Mouse (Mus musculus): ENCODE measurements at regions not wholly inside any gene's neighbourhood (a gene's known extent, or its start where the extent isn't known, plus 50 kb on each side); places are given as distances from the start of the nearest gene placed in this dataset.

- Histone ChIP-seq H3K9me3 (replicated peaks; ENCODE audit: control insufficient read depth, low read length) (no peaks in the 10 kb centered on the region), H3K4me1 (ENCODE audit: control insufficient read depth, low read depth, low read length) (peaks cover 8% of the 10 kb centered on the region), H3K4me2 (ENCODE audit: low read depth, low read length) (no peak overlapping the region), H3K4me3 (ENCODE audit: low read depth, low read length) (no peak overlapping the region), H3K36me3 (ENCODE audit: control insufficient read depth, insufficient read depth) (no peaks in the 10 kb centered on the region), H3K27ac (ENCODE audit: low read length) (no peak overlapping the region), H3K27me3 (ENCODE audit: control insufficient read depth, insufficient read depth, low read depth, low read length) (no peaks in the 10 kb centered on the region), H3K9ac (ENCODE audit: low read depth, low read length) (no peak overlapping the region)
- ATAC-seq (ENCODE audit: low read depth) = peak; percentile 60
- 51% methylated on average over 3 of the region's 3 CpGs for WGBS (ENCODE audit: insufficient replicate concordance)
These were observed 63.0 kb upstream of the Ube2e3 start for GRCm38 (mm10) chr2:78804931-78805330.

- 41% methylated on average over 4 of the region's 4 CpGs for WGBS (ENCODE audit: insufficient replicate concordance)
- no peak overlapping the region for H3K4me2 ChIP-seq (ENCODE audit: low read depth, low read length)
- peaks cover 8% of the 10 kb centered on the region for H3K4me1 ChIP-seq (ENCODE audit: control insufficient read depth, low read depth, low read length)
- H3K27ac ChIP-seq (ENCODE audit: low read length) = no peak overlapping the region
- peak; percentile 69 for ATAC-seq (ENCODE audit: low read depth)
- no peaks in the 10 kb centered on the region for H3K27me3 ChIP-seq (ENCODE audit: control insufficient read depth, insufficient read depth, low read depth, low read length)
- H3K4me3 ChIP-seq (ENCODE audit: low read depth, low read length) = no peak overlapping the region
- H3K9me3 ChIP-seq (replicated peaks; ENCODE audit: control insufficient read depth, low read length) = no peaks in the 10 kb centered on the region
- no peak overlapping the region for H3K9ac ChIP-seq (ENCODE audit: low read depth, low read length)
- H3K36me3 ChIP-seq (ENCODE audit: control insufficient read depth, insufficient read depth) = no peaks in the 10 kb centered on the region
These were observed 64.4 kb upstream of the Ube2e3 start for GRCm38 (mm10) chr2:78803543-78803942.

DNA sequence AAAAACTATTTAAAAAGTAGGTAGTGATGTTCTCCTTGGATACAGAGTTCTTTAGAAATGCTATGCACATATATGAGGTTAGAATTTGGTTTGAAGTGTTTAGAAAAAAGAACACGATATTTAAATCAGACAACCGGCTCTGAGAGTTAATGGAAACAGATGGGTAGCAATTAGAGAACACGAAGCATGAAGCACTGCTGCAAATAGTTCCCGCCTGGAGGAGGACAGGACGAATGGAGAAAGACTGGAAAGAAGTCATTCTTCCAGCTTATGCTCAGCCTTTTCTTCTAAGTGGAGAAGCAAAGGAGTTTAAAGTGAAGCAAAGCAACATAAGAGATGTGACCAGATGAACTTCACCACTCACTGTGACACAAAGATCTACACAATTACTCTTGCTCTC is 72.5 kb upstream of the Ube2e3 start:
- H3K36me3 ChIP-seq (ENCODE audit: control insufficient read depth, insufficient read depth) = no peaks in the 10 kb centered on the region
- H3K9me3 ChIP-seq (replicated peaks; ENCODE audit: control insufficient read depth, low read length) = no peaks in the 10 kb centered on the region
- no peak overlapping the region for H3K27ac ChIP-seq (ENCODE audit: low read length)
- H3K27me3 ChIP-seq (ENCODE audit: control insufficient read depth, insufficient read depth, low read depth, low read length) = no peaks in the 10 kb centered on the region
- WGBS (ENCODE audit: insufficient replicate concordance) = 70% methylated on average over 5 of the region's 5 CpGs
- no peak overlapping the region for H3K9ac ChIP-seq (ENCODE audit: low read depth, low read length)
- H3K4me1 ChIP-seq (ENCODE audit: control insufficient read depth, low read depth, low read length) = no peaks in the 10 kb centered on the region
- ATAC-seq (ENCODE audit: low read depth) = no peak
- H3K4me3 ChIP-seq (ENCODE audit: low read depth, low read length) = no peak overlapping the region
- no peak overlapping the region for H3K4me2 ChIP-seq (ENCODE audit: low read depth, low read length)

GRCm38 (mm10) chr2:78794734-78795133 is 73.2 kb upstream of the Ube2e3 start:
- no peak overlapping the region for H3K9ac ChIP-seq (ENCODE audit: low read depth, low read length)
- no peak overlapping the region for H3K4me2 ChIP-seq (ENCODE audit: low read depth, low read length)
- H3K27ac ChIP-seq (ENCODE audit: low read length) = no peak overlapping the region
- H3K36me3 ChIP-seq (ENCODE audit: control insufficient read depth, insufficient read depth) = no peaks in the 10 kb centered on the region
- H3K27me3 ChIP-seq (ENCODE audit: control insufficient read depth, insufficient read depth, low read depth, low read length) = no peaks in the 10 kb centered on the region
- ATAC-seq (ENCODE audit: low read depth) = peak; percentile 63; the same call in 1 of the 2 replicates
- 58% methylated on average over 5 of the region's 5 CpGs for WGBS (ENCODE audit: insufficient replicate concordance)
- no peaks in the 10 kb centered on the region for H3K9me3 ChIP-seq (replicated peaks; ENCODE audit: control insufficient read depth, low read length)
- no peak overlapping the region for H3K4me3 ChIP-seq (ENCODE audit: low read depth, low read length)
- no peaks in the 10 kb centered on the region for H3K4me1 ChIP-seq (ENCODE audit: control insufficient read depth, low read depth, low read length)

DNA sequence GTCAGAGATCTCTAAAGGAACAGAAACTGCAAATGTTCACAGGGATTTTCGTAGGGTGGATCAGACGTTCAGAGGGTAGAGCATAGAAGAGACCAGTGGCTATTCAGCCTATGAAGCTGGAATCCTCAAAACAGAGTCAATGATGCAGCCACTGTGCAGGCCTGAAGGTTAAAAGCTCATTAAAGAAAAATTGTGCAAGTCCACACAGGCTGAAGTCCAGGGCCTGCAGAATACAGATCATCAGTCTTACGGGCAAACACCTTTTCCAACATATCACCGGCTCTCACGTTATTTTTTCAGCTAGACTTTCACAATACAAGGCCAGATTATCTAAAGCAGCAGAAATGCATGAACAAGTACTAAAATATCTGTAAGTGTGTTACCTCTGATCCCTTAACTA is 78.8 kb upstream of the Ube2e3 start:
- 69% methylated on average over 5 of the region's 5 CpGs for WGBS (ENCODE audit: insufficient replicate concordance)

GRCm38 (mm10) chr2:78788222-78788621 is 79.7 kb upstream of the Ube2e3 start:
- Histone ChIP-seq H3K36me3 (ENCODE audit: control insufficient read depth, insufficient read depth) (no peaks in the 10 kb centered on the region), H3K27ac (ENCODE audit: low read length) (no peak overlapping the region), H3K4me3 (ENCODE audit: low read depth, low read length) (no peak overlapping the region), H3K9ac (ENCODE audit: low read depth, low read length) (no peak overlapping the region), H3K4me2 (ENCODE audit: low read depth, low read length) (no peak overlapping the region), H3K9me3 (replicated peaks; ENCODE audit: control insufficient read depth, low read length) (no peaks in the 10 kb centered on the region), H3K4me1 (ENCODE audit: control insufficient read depth, low read depth, low read length) (no peaks in the 10 kb centered on the region), H3K27me3 (ENCODE audit: control insufficient read depth, insufficient read depth, low read depth, low read length) (no peaks in the 10 kb centered on the region)
- no peak for ATAC-seq (ENCODE audit: low read depth)

More for the DNA sequence above, 78.8 kb upstream of the Ube2e3 start:
- H3K27ac ChIP-seq (ENCODE audit: low read length) = no peak overlapping the region
- ATAC-seq (ENCODE audit: low read depth) = no peak
- H3K4me2 ChIP-seq (ENCODE audit: low read depth, low read length) = no peak overlapping the region
- no peaks in the 10 kb centered on the region for H3K27me3 ChIP-seq (ENCODE audit: control insufficient read depth, insufficient read depth, low read depth, low read length)
- H3K9ac ChIP-seq (ENCODE audit: low read depth, low read length) = no peak overlapping the region
- H3K9me3 ChIP-seq (replicated peaks; ENCODE audit: control insufficient read depth, low read length) = no peaks in the 10 kb centered on the region
- no peaks in the 10 kb centered on the region for H3K4me1 ChIP-seq (ENCODE audit: control insufficient read depth, low read depth, low read length)
- no peak overlapping the region for H3K4me3 ChIP-seq (ENCODE audit: low read depth, low read length)
- H3K36me3 ChIP-seq (ENCODE audit: control insufficient read depth, insufficient read depth) = no peaks in the 10 kb centered on the region

- ATAC-seq (ENCODE audit: low read depth) = no peak
- Histone ChIP-seq H3K4me2 (ENCODE audit: low read depth, low read length) (no peak overlapping the region), H3K4me1 (ENCODE audit: control insufficient read depth, low read depth, low read length) (no peaks in the 10 kb centered on the region), H3K4me3 (ENCODE audit: low read depth, low read length) (no peak overlapping the region), H3K27ac (ENCODE audit: low read length) (no peak overlapping the region), H3K36me3 (ENCODE audit: control insufficient read depth, insufficient read depth) (no peaks in the 10 kb centered on the region), H3K27me3 (ENCODE audit: control insufficient read depth, insufficient read depth, low read depth, low read length) (no peaks in the 10 kb centered on the region), H3K9me3 (replicated peaks; ENCODE audit: control insufficient read depth, low read length) (no peaks in the 10 kb centered on the region), H3K9ac (ENCODE audit: low read depth, low read length) (no peak overlapping the region)
- WGBS (ENCODE audit: insufficient replicate concordance) = 66% methylated on average over 3 of the region's 3 CpGs
These were observed 88.0 kb upstream of the Ube2e3 start for GRCm38 (mm10) chr2:78779949-78780348.

- no peak for ATAC-seq (ENCODE audit: low read depth)
These were observed 90.3 kb upstream of the Ube2e3 start for GRCm38 (mm10) chr2:78777589-78777988.

GRCm38 (mm10) chr2:78754362-78754761 is 113.6 kb upstream of the Ube2e3 start:
- no peaks in the 10 kb centered on the region for H3K9me3 ChIP-seq (replicated peaks; ENCODE audit: control insufficient read depth, low read length)
- H3K4me3 ChIP-seq (ENCODE audit: low read depth, low read length) = no peak overlapping the region
- H3K27me3 ChIP-seq (ENCODE audit: control insufficient read depth, insufficient read depth, low read depth, low read length) = no peaks in the 10 kb centered on the region
- H3K9ac ChIP-seq (ENCODE audit: low read depth, low read length) = no peak overlapping the region
- H3K27ac ChIP-seq (ENCODE audit: low read length) = no peak overlapping the region
- no peak for ATAC-seq (ENCODE audit: low read depth)
- whole genome bisulfite sequencing (ENCODE audit: insufficient replicate concordance) = 70% methylated on average over 6 of the region's 6 CpGs
- no peaks in the 10 kb centered on the region for H3K4me1 ChIP-seq (ENCODE audit: control insufficient read depth, low read depth, low read length)
- H3K4me2 ChIP-seq (ENCODE audit: low read depth, low read length) = no peak overlapping the region
- H3K36me3 ChIP-seq (ENCODE audit: control insufficient read depth, insufficient read depth) = no peaks in the 10 kb centered on the region

More at GRCm38 (mm10) chr2:78777589-78777988, 90.3 kb upstream of the Ube2e3 start:
- H3K4me2 ChIP-seq (ENCODE audit: low read depth, low read length) = no peak overlapping the region
- H3K4me1 ChIP-seq (ENCODE audit: control insufficient read depth, low read depth, low read length) = no peaks in the 10 kb centered on the region
- no peaks in the 10 kb centered on the region for H3K27me3 ChIP-seq (ENCODE audit: control insufficient read depth, insufficient read depth, low read depth, low read length)
- H3K9ac ChIP-seq (ENCODE audit: low read depth, low read length) = no peak overlapping the region
- no peaks in the 10 kb centered on the region for H3K9me3 ChIP-seq (replicated peaks; ENCODE audit: control insufficient read depth, low read length)
- no peak overlapping the region for H3K4me3 ChIP-seq (ENCODE audit: low read depth, low read length)
- H3K27ac ChIP-seq (ENCODE audit: low read length) = no peak overlapping the region
- H3K36me3 ChIP-seq (ENCODE audit: control insufficient read depth, insufficient read depth) = no peaks in the 10 kb centered on the region

GRCm38 (mm10) chr2:78753918-78754317 is 114.0 kb upstream of the Ube2e3 start:
- Histone ChIP-seq H3K27ac (ENCODE audit: low read length) (no peak overlapping the region), H3K4me2 (ENCODE audit: low read depth, low read length) (no peak overlapping the region), H3K4me1 (ENCODE audit: control insufficient read depth, low read depth, low read length) (no peaks in the 10 kb centered on the region), H3K36me3 (ENCODE audit: control insufficient read depth, insufficient read depth) (no peaks in the 10 kb centered on the region), H3K9ac (ENCODE audit: low read depth, low read length) (no peak overlapping the region), H3K4me3 (ENCODE audit: low read depth, low read length) (no peak overlapping the region), H3K27me3 (ENCODE audit: control insufficient read depth, insufficient read depth, low read depth, low read length) (no peaks in the 10 kb centered on the region), H3K9me3 (replicated peaks; ENCODE audit: control insufficient read depth, low read length) (no peaks in the 10 kb centered on the region)
- ATAC-seq (ENCODE audit: low read depth) = no peak
- WGBS (ENCODE audit: insufficient replicate concordance) = 67% methylated on average over 4 of the region's 4 CpGs
